Mouse (Mus musculus): ENCODE measurements around the gene Pmepa1.

Gene Pmepa1

GRCm38 (mm10) chr2:173275343-173276201 lies 761 bp downstream of the Pmepa1 start:
- peak; percentile 98 for DNase-seq

GRCm38 (mm10) chr2:173274428-173275342 lies 1.6 kb downstream of the Pmepa1 start:
- no peak for DNase-seq

GRCm38 (mm10) chr2:173273885-173274284 lies 2.4 kb downstream of the Pmepa1 start:
- no peak for DNase-seq

GRCm38 (mm10) chr2:173272354-173272900 lies 3.9 kb downstream of the Pmepa1 start:
- no peak for DNase-seq

GRCm38 (mm10) chr2:173271541-173271940 lies 4.8 kb downstream of the Pmepa1 start:
- peak; percentile 84 for DNase-seq

GRCm38 (mm10) chr2:173270601-173271248 lies 5.6 kb downstream of the Pmepa1 start:
- peak; percentile 89 for DNase-seq

GRCm38 (mm10) chr2:173270196-173270595 lies 6.1 kb downstream of the Pmepa1 start:
- DNase-seq, result no peak

GRCm38 (mm10) chr2:173267562-173267961 lies 8.8 kb downstream of the Pmepa1 start:
- DNase-seq, result peak; percentile 85

GRCm38 (mm10) chr2:173266349-173267112 lies 9.8 kb downstream of the Pmepa1 start:
- no peak for DNase-seq

GRCm38 (mm10) chr2:173265468-173266265 lies 10.7 kb downstream of the Pmepa1 start:
- DNase-seq, result no peak

- DNase-seq, result no peak
Observed at GRCm38 (mm10) chr2:173264467-173265128, 11.7 kb downstream of the Pmepa1 start.

GRCm38 (mm10) chr2:173263636-173264330 lies 12.6 kb downstream of the Pmepa1 start:
- DNase-seq, result peak; percentile 95

- no peak for DNase-seq
Observed at GRCm38 (mm10) chr2:173261497-173261896, 14.8 kb downstream of the Pmepa1 start.

GRCm38 (mm10) chr2:173258459-173259091 lies 17.8 kb downstream of the Pmepa1 start:
- DNase-seq, result no peak

GRCm38 (mm10) chr2:173257610-173258009 lies 18.7 kb downstream of the Pmepa1 start:
- peak; percentile 98 for DNase-seq

- no peak for DNase-seq
Observed at GRCm38 (mm10) chr2:173256552-173256949, 19.8 kb downstream of the Pmepa1 start.

- no peak for DNase-seq
Observed at GRCm38 (mm10) chr2:173255810-173256551, 20.4 kb downstream of the Pmepa1 start.
